Mouse (Mus musculus) retina, adult 2 months (tissue): Measurements from ENCODE around the gene Slc4a4.

Experiments used
- DNase-seq: peaks from one replicate; pipeline ENCODE4 v3.0.0-alpha.2; 2012; ENCODE audit warnings: low read depth, low spot score

Slc4a4 gene

DNA sequence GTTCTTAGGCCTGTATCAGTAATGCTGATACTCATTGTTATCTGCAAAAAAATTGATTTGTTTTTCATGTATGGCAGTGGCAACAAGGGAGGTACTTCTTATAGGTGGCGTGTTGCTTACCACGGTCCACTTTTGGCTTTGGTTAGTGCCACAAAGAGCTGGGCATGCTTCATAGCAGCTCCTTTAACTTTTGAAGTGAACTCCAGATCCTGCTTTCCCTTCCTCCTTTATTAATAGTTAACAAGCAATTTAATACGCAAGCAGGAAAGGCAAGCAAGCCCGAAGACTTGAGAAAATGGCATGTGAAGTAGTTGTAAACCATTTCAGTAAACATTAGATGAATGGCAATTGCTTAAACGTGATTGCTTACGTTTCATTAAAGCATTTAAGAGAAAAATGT lies 113.2 kb downstream of the Slc4a4 start:
- DNase-seq: no peak

DNA sequence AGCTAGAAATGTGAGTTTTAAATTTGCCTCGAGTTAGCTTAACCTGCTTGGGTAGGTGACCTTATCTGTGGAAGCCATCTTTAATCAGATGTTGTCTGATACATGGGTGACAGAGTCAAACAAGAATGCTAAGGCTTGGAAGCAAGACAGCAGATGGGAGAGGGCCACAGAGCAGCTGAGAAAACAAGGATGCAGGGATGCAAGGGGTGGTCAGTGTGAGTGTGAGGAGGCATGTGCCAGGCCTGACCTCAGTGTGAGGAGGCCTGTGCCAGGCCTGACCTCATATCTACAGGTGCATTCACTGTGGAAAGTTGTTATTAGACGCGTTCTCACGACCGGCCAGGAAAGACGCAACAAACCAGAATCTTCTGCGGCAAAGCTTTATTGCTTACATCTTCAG lies 114.0 kb downstream of the Slc4a4 start:
- DNase-seq: no peak

DNA sequence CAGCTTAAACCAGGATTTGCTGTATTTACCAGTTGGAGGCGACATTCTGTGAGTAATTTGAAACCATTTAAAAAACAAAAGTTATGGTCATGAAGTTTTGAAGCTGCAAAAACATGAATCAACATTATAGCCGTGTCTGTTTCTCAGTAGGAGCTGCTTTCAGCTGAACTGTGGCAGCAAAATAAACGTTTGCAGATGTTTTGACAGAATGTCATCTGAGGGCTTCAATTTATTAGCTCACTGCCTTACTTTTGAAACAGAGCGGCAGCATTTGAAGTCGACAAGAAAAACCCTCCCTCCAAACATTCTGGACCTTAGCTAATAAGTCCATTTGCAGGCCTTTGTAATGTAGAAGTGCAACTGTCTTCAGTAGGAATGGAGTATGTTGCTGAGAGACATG lies 123.5 kb downstream of the Slc4a4 start:
- no peak for DNase-seq

DNA sequence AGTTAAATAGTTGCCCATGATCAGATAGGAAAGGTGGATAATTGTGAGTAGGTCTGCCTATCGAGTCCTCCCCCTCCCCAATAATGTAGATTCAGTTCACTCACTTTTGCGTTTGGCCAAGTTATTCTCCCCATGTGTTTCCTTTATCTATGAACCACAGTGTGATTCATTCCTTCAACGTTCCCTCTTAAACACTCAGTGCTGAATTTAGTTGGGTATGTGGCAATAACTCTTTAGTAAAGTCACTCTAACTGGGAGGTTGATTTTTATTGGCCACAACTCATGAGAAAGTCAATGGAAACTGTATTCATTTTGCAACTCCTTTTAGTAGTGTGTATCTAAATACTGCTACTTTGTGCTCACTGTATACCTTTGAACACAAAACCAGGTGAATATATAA lies 125.8 kb downstream of the Slc4a4 start:
- no peak for DNase-seq

- DNase-seq: no peak
Measured at GRCm38 (mm10) chr5:89014782-89015181, 128.2 kb downstream of the Slc4a4 start.

GRCm38 (mm10) chr5:89015878-89016277 lies 129.3 kb downstream of the Slc4a4 start:
- no peak for DNase-seq

GRCm38 (mm10) chr5:89018537-89018936 lies 131.9 kb downstream of the Slc4a4 start:
- DNase-seq: no peak

GRCm38 (mm10) chr5:89024413-89024812 lies 137.8 kb downstream of the Slc4a4 start:
- no peak for DNase-seq

GRCm38 (mm10) chr5:89027518-89028085 lies 141.0 kb downstream of the Slc4a4 start:
- no peak for DNase-seq

- DNase-seq: no peak
Measured at GRCm38 (mm10) chr5:89032647-89033046, 146.0 kb downstream of the Slc4a4 start.

GRCm38 (mm10) chr5:89033256-89033655 lies 146.6 kb downstream of the Slc4a4 start:
- no peak for DNase-seq

DNA sequence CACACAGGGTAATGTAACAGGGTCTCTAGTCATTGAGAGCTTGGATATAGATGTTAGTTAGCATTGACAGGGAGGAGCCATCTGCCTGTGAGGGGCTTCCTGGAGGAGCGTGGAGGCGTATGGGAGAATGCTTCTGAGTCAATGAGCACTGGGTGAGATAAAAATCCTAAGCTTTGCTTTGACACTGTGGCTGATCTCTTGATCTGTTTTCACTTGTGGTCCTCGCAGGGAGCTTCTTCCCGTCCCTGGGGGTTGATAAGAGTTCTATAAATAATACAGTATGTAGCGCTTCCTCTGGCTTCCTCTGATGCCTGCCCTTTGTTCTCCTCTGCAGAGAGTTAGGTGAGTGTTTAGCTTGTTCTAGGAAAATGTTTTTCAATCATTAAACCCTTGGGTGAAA lies 149.5 kb downstream of the Slc4a4 start:
- no peak for DNase-seq

GRCm38 (mm10) chr5:89040814-89041213 lies 154.2 kb downstream of the Slc4a4 start:
- DNase-seq: no peak

GRCm38 (mm10) chr5:89043846-89044245 lies 157.2 kb downstream of the Slc4a4 start:
- no peak for DNase-seq

- DNase-seq: no peak
Measured at GRCm38 (mm10) chr5:89044801-89045200, 158.2 kb downstream of the Slc4a4 start.

DNA sequence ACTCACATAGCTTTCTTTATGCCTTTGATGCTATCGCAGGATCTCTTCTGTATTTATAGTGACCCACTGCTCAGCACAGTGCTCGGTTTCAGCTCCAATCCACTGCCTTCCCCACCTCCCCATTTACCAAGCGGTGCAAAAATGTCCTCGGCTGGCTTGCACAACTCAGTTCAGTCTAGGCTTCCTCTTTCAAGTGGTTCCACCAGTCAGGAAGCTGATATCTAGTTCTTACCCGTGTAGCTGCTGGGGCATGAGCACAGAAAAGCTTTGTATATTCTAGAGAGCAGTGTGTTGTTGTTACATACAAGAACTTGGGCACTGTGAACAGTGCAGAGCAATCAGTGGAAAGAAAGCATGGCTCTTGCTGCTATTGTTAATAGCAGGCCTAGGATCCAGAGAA lies 165.0 kb downstream of the Slc4a4 start:
- DNase-seq: no peak

GRCm38 (mm10) chr5:89052230-89052629 lies 165.6 kb downstream of the Slc4a4 start:
- no peak for DNase-seq

DNA sequence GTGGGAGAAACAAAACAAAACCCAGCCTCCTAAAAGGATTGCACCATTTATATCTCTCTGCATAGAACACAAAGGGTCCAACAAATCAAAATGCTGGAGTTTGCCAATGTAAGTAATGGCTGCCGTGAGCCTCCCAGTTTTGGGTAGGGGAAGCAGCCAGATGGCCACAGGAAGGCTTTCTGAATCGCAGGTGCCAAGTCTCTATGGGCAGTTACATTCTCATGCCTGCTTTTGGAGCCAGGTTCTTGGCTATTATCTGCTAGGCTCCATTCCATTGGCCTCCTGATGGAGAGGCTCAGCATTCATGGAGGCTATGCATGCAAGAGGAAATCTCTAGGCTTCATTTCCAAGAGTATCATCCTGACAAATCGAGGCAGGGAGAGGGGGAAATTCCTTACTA lies 169.0 kb downstream of the Slc4a4 start:
- DNase-seq: no peak

GRCm38 (mm10) chr5:89056370-89056769 lies 169.8 kb downstream of the Slc4a4 start:
- no peak for DNase-seq

GRCm38 (mm10) chr5:89061097-89061496 lies 174.5 kb downstream of the Slc4a4 start:
- DNase-seq: no peak

DNA sequence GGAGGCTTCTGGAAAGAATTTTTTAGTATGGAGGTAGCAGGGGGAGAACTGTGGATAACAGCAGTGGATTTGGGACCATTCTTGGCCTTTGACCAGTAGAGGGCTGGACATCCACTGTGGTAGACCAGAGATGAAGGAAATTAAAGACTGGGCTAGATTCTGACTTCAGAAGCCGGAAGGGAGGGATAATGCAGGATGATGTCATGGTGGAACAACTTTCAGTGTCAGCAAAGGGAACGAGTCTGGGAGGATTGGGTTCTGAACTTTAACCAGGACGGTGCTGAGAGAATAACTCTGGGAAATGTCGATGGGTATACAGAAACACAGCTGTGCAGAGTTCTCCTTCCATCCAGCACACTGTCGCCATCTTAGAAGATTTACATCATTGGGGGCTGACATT lies 175.7 kb downstream of the Slc4a4 start:
- no peak for DNase-seq

GRCm38 (mm10) chr5:89067111-89067510 lies 180.5 kb downstream of the Slc4a4 start:
- DNase-seq: no peak

DNA sequence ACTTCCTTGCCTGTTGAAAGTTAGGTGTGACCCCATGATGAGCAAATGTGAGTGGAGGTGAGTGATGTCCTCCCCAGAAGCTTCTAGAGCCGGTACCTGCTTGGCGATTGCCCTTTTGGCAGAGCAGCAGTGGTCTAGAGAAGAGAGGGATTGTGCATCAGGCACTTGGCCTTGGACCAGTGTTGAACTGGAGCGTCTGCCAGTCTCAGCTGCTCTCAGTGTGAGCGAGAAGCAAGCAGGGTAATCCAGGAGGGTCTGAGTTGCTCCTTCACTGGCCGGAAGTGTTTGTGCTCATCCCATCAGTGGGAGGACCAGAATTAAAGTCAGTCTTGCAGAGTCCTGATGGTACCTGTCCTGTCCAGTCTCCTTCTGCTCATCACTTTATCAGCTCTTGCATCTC lies 181.5 kb downstream of the Slc4a4 start:
- no peak for DNase-seq

- no peak for DNase-seq
Measured at GRCm38 (mm10) chr5:89070051-89070450, 183.4 kb downstream of the Slc4a4 start.
